Comparison of ENCODE assay signal across 9 mouse cellular contexts in genomic region chr9:64138896-64139295, GRCm38 (mm10). TPM values are rescaled to one million over a fixed set of nuclear protein-coding genes. Genes with fewer than 3 reads are reported as not detected.
DNase-seq lines count a peak whose midpoint lies in the region; ATAC-seq and TF ChIP-seq lines count a peak whose summit lies in the region.
"Not testable (repeated sequence)": the region's sequence is repeated elsewhere in the genome, so short reads cannot be mapped to it uniquely, and the experiment has no call there.
"Had no signal": no experiment of that assay in that cellular context is flagged by ENCODE, and none has a peak within 500 bp of the region (broad histone marks: within the 10 kb centered on the region; RNA-seq: fewer than 3 reads in every experiment).

No protein-coding gene starts in this region.

- H3K4me1 ChIP-seq in kidney, adult 2 months (ENCODE audit: control insufficient read depth, insufficient read depth, low read length); midbrain, embryonic 14.5 days (ENCODE audit: control insufficient read depth, insufficient read depth, low read length); spleen, adult 2 months (ENCODE audit: control insufficient read depth, insufficient read depth, insufficient read length): not testable (repeated sequence)

- ATAC-seq in midbrain, embryonic 14.5 days (ENCODE audit: low FRiP score, low TSS enrichment): not testable (repeated sequence)

- H3K9me3 ChIP-seq in midbrain, embryonic 14.5 days (ENCODE audit: control insufficient read depth, low read length): not testable (repeated sequence)

- not testable (repeated sequence) for H3K27ac ChIP-seq in kidney, adult 2 months (ENCODE audit: insufficient read depth, low read depth, low read length); midbrain, embryonic 14.5 days (replicated peaks; ENCODE audit: low read depth, low read length); spleen, adult 2 months (ENCODE audit: insufficient read depth, low read length)

- peak; percentile 60 for DNase-seq in R1 (ENCODE audit: low read depth, low spot score)
- peak; percentile 10 for DNase-seq in cerebellum, adult 9-11 months
- DNase-seq in gastrocnemius, adult 8-10 months (ENCODE audit: low spot score in 2 of 2): peak; percentile 24 to 35
- peak; percentile 55 for DNase-seq in kidney, adult 2 months
- DNase-seq in left cerebral cortex, postnatal 14 days (ENCODE audit: low spot score in 2 of 2): peak; percentile 52 to 70
- DNase-seq in midbrain, embryonic 14.5 days: peak; percentile 79
- peak; percentile 15 to 40 for DNase-seq in spleen, adult 2 months (ENCODE audit: low read depth in 1 of 2, low spot score in 2 of 2)

- TF ChIP-seq POLR2A in kidney, adult 2 months (IDR thresholded peaks at IDR 0.05; ENCODE audit: low read depth, low read length); spleen, adult 2 months (IDR thresholded peaks at IDR 0.05; ENCODE audit: low read depth, low read length): not testable (repeated sequence)

- not testable (repeated sequence) for H3K4me2 ChIP-seq in midbrain, embryonic 14.5 days (ENCODE audit: low read length)

- intact Hi-C loops in left cerebral cortex, postnatal 14 days (cut with DNase I): loop anchor here (5.0 kb wide), 1 partner anchor 133 kb away; no protein-coding TSS in a partner anchor

- peak; percentile 54 for TF ChIP-seq CTCF in kidney, adult 2 months (conservative IDR thresholded peaks at IDR 0.05; ENCODE audit: insufficient read depth, insufficient read length, low read depth, low read length)
- peak; percentile 31; the same call in 1 of the 2 replicates for TF ChIP-seq CTCF in spleen, adult 2 months (IDR thresholded peaks at IDR 0.05; ENCODE audit: extremely low read depth, insufficient read depth, insufficient read length, insufficient replicate concordance)

- H3K27me3 ChIP-seq in kidney, adult 2 months (replicated peaks; ENCODE audit: control insufficient read depth, insufficient read depth, low read length); midbrain, embryonic 14.5 days (ENCODE audit: control insufficient read depth, insufficient read depth, low read length); spleen, adult 2 months (ENCODE audit: control insufficient read depth, insufficient read depth, low read length): not testable (repeated sequence)

- H3K9ac ChIP-seq in midbrain, embryonic 14.5 days (replicated peaks; ENCODE audit: low read length): not testable (repeated sequence)

- H3K36me3 ChIP-seq in kidney, adult 2 months (ENCODE audit: control insufficient read depth, insufficient read depth, low read length); midbrain, embryonic 14.5 days (ENCODE audit: control insufficient read depth, insufficient read depth, low read length); spleen, adult 2 months (ENCODE audit: control insufficient read depth, insufficient read depth, low read length): not testable (repeated sequence)

- WGBS in kidney, adult 2 months: 3% methylated on average over 6 of the region's 6 CpGs
- 10% methylated on average over 6 of the region's 6 CpGs for WGBS in midbrain, embryonic 14.5 days
- 6% methylated on average over 6 of the region's 6 CpGs for WGBS in spleen, adult 2 months

- H3K4me3 ChIP-seq in kidney, adult 2 months (ENCODE audit: insufficient read depth, low read depth, low read length); midbrain, embryonic 14.5 days (replicated peaks; ENCODE audit: low read depth, low read length); spleen, adult 2 months (ENCODE audit: extremely low read depth, insufficient read depth, insufficient read length): not testable (repeated sequence)

RNA-seq across cellular contexts. Expression of gene Lctl, which starts 21.9 kb away (rescaled TPM):
- total RNA-seq in gastrocnemius, adult 8-10 months (2022): under 1 TPM in 2 of 4 experiments, not detected in 2; 0.40 to 0.68 TPM
- polyA plus RNA-seq in kidney, adult 2 months (2012; rRNA removed): 5.1 and 6.9 TPM in 2 replicates
- not detected for total RNA-seq in left cerebral cortex, postnatal 14 days (2021)
- not detected in 2 replicates for polyA plus RNA-seq in midbrain, embryonic 14.5 days (2014; fragmentation: Nextera tagmentation; extraction: Ambion mirVana)
- polyA plus RNA-seq in spleen, adult 2 months (2012; rRNA removed): 0.09 TPM in 1 of 2 replicates, not detected in the other
- total RNA-seq: monocyte, adult 5-6 weeks had no signal
- polyA plus RNA-seq: heart, embryonic 11.5 days had no signal

RNA-seq across cellular contexts. Expression of gene Zwilch, which starts 34.0 kb away (rescaled TPM):
- under 1 TPM; 0.13 to 0.44 (median 0.37) TPM for total RNA-seq in gastrocnemius, adult 8-10 months (2022)
- polyA plus RNA-seq in kidney, adult 2 months (2012; rRNA removed): 0.35 and 0.77 TPM in 2 replicates
- 1 to 10 TPM; 3.3 to 5.4 TPM for total RNA-seq in left cerebral cortex, postnatal 14 days (2021)
- 2.3 and 6.8 TPM in 2 replicates for polyA plus RNA-seq in midbrain, embryonic 14.5 days (2014; fragmentation: Nextera tagmentation; extraction: Ambion mirVana)
- polyA plus RNA-seq in spleen, adult 2 months (2012; rRNA removed): 1.1 and 2.6 TPM in 2 replicates

RNA-seq across cellular contexts. Expression of gene Rpl4, which starts 34.3 kb away (rescaled TPM):
- 100 to 1,000 TPM; 608 to 758 (median 650) TPM for total RNA-seq in gastrocnemius, adult 8-10 months (2022)
- polyA plus RNA-seq in kidney, adult 2 months (2012; rRNA removed): 373 and 421 TPM in 2 replicates
- total RNA-seq in left cerebral cortex, postnatal 14 days (2021): 100 to 1,000 TPM; 484 to 496 TPM
- 640 and 695 TPM in 2 replicates for polyA plus RNA-seq in midbrain, embryonic 14.5 days (2014; fragmentation: Nextera tagmentation; extraction: Ambion mirVana)
- 396 and 442 TPM in 2 replicates for polyA plus RNA-seq in spleen, adult 2 months (2012; rRNA removed)

RNA-seq across cellular contexts. Expression of gene Snapc5, which starts 40.2 kb away (rescaled TPM):
- 10 to 100 TPM; 18.2 to 20.0 (median 18.5) TPM for total RNA-seq in gastrocnemius, adult 8-10 months (2022)
- 15.8 and 24.9 TPM in 2 replicates for polyA plus RNA-seq in kidney, adult 2 months (2012; rRNA removed)
- total RNA-seq in left cerebral cortex, postnatal 14 days (2021): 10 to 100 TPM; 20.0 to 20.7 TPM
- 25.6 and 29.7 TPM in 2 replicates for polyA plus RNA-seq in midbrain, embryonic 14.5 days (2014; fragmentation: Nextera tagmentation; extraction: Ambion mirVana)
- polyA plus RNA-seq in spleen, adult 2 months (2012; rRNA removed): 4.0 and 5.4 TPM in 2 replicates

Comparison
In these comparisons a context has a peak if more than half of its experiments do, and no peak if none do; other contexts are left out.
1. DNase-seq: peak in every context shown above with its lines; median percentile 79 in midbrain, embryonic 14.5 days; 61 in left cerebral cortex, postnatal 14 days; 60 in R1; 55 in kidney, adult 2 months; 30 in gastrocnemius, adult 8-10 months; 28 in spleen, adult 2 months; 10 in cerebellum, adult 9-11 months.